Mouse (Mus musculus) heart, postnatal 0 days (tissue): ENCODE data around the gene Sugt1.

Experiments used
- CTCF ChIP-seq: IDR thresholded peaks from 2 replicates; pipeline ENCODE4 v1.5.1; 2016; ENCODE audit warnings: antibody characterized with exemption, control low read depth, low read depth
- EP300 ChIP-seq: IDR thresholded peaks from 2 replicates; pipeline ENCODE4 v1.6.1; 2016; ENCODE audit warnings: antibody characterized with exemption, low read depth

GRCm38 (mm10) chr14:79645378-79645777 lies 57.9 kb downstream of the Sugt1 start:
- TF ChIP-seq CTCF (no peak), EP300 (no peak)
